Mouse (Mus musculus) thymus, postnatal 4 days (tissue): ENCODE measurements around the gene Umodl1.

ENCODE experiments used
- DNase-seq: peaks from one replicate; pipeline ENCODE4 v3.0.0; 2021

Umodl1 gene

DNA sequence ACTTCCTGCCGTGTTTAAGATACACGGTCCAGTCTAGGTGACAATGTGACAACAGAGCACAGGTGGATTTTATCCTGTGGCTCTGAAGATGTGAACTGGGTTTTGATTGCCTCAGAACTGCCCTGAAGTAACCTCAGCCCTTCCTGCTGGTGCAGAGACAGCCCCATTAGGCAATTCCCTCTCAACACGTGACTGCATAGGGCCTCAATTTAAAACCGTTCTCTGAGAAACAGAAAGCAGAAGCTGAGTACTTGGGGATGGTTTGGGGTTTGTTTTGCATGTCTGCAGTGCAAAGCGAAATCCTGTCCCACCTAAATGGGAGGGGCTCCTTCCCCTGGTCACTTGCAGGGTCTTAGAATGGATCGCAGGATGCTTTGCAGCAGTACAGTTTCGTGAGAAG lies 85.2 kb downstream of the Umodl1 start:
- DNase-seq, result no peak

GRCm38 (mm10) chr17:31040421-31040820 lies 86.0 kb downstream of the Umodl1 start:
- DNase-seq, result no peak

- DNase-seq, result no peak
These were observed 88.3 kb downstream of the Umodl1 start for GRCm38 (mm10) chr17:31042751-31043150.

GRCm38 (mm10) chr17:31057151-31057890 lies 102.9 kb downstream of the Umodl1 start, which contains the start of gene Abcg1:
TSS of gene Abcg1 (plus strand) at chr17:31057675.
- DNase-seq, result peak; percentile 94

GRCm38 (mm10) chr17:31057891-31058744 lies 103.7 kb downstream of the Umodl1 start:
- peak; percentile 60 for DNase-seq

- peak; percentile 84 for DNase-seq
These were observed 104.3 kb downstream of the Umodl1 start for GRCm38 (mm10) chr17:31058745-31059085.

DNA sequence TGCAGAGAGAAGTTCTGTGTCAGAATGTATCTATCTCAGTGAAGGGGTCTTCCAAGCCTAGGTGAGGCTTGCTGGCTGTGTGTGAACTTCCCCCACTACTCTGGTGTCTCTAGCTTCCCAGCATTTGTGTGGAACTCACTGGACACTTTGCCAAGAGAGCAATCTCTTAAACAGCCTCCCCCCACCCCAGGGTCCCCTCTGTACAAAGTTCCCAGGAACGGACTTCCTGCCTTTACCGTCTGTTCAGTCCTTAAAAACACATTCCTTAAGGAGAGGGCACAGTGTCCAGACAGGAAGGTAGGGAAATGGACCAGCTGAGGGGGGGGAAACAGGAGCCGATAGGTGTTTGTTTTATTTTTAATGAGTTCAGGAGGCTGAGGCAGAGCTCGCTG lies 105.8 kb downstream of the Umodl1 start:
- no peak for DNase-seq
